Mouse (Mus musculus): Measurements from ENCODE around the gene Plxdc2.

The Plxdc2 gene

DNA sequence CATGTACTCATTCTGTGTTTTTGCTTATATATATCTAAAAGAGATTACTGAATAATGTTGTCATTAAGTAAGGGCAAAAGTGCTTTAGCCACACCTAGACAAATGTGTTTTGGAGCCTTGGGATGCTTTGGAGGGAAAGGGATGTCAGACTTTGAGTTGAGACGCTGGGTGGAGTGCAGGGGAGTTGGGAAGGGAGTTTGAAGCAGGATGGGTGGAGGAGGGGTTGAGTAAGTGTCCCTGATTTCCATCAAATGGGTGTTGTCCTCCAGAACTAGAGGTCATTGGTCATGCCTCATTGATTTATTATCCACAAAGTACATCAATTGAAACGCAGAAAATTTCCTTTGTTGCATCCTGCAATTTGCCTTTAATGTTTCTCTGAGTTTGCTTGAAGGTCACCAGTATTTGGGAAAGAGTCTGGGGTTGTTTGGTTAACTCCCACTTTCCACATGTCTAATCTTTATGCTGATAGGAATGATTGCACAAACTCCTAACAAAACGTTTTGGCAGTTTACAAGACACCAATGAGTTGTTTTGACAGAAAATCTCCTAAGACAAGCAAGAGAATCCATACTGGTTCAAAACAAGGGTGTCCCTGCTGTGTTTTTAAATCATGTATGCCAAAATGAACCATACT is 58.4 kb downstream of the Plxdc2 start:
- DNase-seq (ENCODE audit: low spot score in 2 of 2) = no peak

DNA sequence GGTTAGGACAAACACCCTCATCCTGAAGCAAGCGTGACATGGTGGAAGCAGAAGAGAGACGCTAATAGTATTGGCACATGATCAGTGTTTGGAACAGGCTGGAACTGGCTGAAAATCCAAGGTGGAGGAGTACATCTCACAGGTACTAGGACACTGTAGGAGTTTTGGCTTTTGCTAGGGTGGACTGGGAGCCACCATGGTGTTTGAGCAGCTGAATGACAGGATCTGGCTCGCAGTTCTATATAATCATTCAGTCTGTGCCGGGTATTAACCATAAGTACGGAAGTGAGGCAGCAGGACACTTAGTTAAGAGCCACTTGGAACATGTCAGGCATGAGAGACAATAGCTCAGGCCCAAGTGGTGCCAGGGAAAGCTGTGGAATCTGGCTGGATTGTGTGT is 82.9 kb downstream of the Plxdc2 start:
- DNase-seq (ENCODE audit: low spot score in 2 of 2) = no peak

DNA sequence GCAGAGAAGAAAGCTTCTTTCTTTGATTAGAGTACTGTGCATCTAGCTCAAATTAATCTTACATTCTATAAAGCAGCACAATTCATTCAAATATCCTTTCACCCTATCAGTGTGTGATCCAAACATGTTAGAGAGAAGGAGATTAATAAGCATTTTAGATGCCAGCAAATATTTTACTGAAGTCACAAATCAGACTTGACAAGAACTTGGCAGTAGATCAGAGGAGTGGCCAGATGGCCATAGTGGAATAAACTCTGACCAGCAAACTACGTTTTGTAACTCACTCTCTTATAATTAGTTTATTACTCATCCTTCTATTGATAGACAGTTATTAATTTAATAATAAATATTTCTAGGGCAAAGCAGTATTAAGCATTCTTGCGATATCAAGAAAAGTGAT is 86.5 kb downstream of the Plxdc2 start:
- no peak for DNase-seq (ENCODE audit: low spot score in 2 of 2)

DNA sequence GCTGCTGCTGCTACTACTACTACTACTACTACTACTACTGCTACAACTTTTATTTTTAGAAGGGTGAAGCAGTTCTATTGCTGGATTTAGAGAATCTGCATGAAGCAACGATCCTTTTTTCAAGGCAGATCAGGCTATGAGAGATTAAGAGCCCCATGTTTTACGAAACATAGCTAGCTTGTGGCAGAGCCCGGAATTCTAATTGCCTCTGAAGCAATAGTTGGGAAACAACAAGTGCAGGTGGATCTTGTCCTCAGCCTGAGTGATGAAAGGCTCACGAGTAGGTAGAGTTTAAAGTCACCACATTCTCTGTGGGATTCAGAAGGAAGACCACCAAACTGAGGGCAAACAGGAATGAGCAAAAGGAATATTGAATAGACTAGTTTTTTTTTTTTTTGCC is 91.8 kb downstream of the Plxdc2 start:
- DNase-seq (ENCODE audit: low spot score in 2 of 2) = no peak

DNA sequence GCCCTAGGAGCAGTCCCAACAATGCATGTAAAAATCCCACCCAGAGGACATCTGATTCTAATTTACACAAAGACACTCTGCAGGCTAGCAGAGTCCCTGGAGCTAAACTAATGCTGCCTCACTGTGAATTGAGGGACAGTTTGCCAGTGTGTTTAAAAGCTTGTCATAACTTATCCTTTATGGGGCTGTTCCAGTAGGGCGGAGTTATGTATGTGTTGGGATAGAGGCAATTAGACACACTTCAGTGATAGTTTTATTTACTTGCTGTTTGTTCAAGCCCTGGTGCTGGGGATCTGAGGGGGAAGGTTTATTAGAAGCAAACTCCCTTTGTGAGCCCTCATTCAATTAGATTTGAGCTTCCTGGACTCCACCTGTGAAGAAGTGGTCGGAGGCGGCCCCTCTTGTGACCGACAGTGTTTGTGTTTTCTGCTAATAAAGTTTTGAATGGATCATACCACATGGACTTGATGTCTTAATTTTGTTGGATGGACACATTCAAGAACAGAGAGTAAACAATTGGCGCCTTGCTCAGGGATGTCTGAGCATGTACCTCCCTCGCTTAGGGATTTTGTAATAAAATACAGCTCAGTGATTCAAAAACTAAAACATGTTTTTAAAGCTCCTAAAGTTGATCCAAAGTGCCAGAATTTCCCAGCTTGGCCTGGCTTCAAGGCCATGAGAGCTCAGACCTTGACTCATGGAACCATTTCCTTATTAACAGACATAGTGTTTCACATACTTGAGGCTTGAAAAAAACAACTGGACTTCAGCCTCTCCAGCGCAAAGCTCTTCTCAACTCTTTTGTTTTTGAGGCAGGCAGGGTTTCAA is 94.9 kb downstream of the Plxdc2 start:
- DNase-seq (ENCODE audit: low spot score in 2 of 2) = no peak

DNA sequence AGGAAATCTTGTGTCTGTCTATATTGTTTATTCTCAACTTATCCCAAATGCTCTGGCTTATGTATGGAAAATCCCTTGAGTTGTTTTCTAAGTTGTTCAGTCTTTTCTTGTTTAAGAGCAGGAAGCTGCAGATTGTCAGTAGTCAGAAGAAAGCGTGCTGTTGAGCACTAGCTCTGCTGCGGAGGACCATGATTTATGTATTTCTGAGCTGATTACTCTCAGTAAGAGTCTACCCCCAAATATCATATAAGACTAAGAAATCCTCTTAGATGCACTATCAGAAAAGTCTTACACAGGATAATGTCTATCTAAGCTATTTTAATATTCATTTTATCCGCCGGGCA is 95.5 kb downstream of the Plxdc2 start:
- DNase-seq (ENCODE audit: low spot score in 2 of 2) = no peak

DNA sequence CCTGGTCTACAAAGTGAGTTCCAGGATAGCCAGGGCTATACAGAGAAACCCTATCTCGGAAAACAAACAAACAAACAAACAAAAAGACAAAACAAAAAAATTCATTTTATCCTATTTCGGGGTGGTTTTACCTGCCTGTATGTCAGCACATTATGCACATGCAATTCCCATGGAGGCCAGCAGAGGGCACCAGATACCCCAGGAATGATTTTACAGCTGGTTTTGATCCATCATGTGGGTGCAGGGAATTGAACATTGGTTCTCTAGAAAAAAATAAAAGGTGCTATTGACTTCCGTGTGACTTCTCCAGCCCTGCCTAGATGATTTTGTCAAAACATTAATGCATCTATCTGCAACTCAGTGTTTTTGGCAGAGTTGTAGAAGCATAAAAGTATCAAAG is 96.0 kb downstream of the Plxdc2 start:
- DNase-seq (ENCODE audit: low spot score in 2 of 2) = no peak

DNA sequence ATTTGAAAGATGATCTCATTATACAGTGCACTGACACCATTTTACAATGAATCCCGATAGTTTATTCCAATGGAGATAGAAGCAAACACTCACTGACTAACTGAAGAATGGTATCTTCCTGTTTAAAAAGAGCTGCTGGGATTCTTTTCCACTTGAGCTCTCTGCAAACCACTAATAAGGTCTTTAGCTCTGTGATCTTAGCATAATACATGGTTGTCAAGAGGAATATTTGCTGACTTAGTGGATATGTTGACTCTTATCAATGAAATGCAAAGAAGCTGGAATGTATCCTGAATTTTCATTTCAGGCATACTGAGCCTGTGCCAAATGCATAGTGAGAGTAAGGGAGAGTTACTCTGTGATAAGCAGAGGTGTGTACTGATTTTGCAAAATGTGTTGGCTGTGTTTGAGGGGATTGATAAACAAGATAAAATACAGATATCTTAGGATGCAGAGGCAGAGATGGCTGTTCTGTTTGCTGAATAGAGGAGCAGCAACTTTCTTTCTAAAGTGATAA is 100.2 kb downstream of the Plxdc2 start:
- DNase-seq (ENCODE audit: low spot score in 2 of 2) = no peak

DNA sequence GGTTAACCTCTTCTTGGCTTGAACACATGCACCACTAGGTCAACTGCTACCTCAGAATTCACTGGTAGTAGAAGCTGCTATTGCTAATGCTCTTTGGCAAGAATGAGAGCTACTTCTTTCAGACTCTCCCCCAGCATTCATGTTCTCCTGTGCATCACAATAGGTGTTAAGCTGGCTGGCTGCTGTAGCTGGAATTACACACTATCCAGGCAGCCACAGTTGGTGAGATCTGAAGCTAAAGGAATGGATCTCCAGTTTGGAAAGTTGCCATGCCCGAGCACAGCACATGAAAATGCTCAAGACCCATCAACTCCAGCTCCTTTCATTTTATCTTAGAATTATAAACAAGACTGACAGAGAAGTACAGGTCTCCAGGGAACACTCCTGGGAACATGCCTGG is 103.4 kb downstream of the Plxdc2 start:
- no peak for DNase-seq (ENCODE audit: low spot score in 2 of 2)

DNA sequence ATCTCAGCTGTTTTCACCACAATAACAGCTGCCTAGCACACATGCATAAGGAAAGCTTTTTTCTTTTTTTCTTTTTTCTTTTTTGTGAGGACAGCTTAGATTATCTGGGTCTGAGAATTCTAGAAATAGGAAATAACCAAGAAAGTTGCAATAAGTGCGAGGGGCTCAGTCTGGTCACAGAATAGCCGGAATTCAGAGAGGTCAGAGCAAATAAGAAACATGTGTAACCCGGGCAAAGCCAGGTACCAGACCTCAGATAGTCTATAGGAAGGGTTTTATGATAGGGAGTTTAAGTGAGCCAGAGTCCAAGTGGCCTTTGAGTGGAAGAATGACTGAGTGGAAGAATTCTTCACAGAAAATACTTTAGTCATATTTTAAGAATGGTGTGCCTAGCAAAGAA is 114.0 kb downstream of the Plxdc2 start:
- DNase-seq (ENCODE audit: low spot score in 2 of 2) = no peak

DNA sequence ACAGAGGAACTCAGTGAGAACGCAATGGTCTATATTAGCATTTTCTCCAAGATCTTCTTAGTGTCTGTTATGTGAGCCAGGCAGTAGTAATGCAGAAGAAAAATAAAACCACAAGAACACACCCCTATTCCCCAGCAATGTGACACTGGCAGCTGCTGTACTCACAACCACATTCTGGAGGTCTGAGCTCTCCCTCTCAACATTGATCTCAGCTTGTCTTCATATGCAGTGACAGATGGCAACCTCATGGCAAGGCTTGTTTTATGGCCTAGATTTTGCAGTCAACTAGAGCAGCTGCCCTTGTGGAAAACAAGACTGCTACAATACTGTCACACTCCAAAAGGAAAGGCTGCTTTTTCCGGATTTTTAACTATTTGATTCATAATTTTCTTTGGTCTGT is 127.8 kb downstream of the Plxdc2 start:
- DNase-seq (ENCODE audit: low spot score in 2 of 2) = no peak

DNA sequence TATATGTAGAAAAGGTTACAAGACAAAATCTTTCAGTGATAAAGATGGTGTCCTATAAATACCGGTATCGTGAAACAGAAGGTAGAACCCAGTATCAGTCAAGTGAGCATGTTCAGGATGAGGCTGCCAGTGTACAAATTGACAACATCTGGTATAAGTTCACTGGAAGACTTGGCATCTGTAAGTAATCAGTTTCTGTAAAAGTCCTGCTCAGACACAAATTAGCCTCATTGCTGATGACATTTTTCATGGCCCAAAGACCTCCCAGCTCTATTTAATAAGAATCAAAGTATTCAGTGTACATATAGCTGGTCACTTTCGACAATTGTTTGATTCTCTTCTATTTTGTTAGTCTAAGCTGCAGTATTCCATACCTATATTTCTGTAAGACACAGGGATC is 129.9 kb downstream of the Plxdc2 start:
- no peak for DNase-seq (ENCODE audit: low spot score in 2 of 2)

DNA sequence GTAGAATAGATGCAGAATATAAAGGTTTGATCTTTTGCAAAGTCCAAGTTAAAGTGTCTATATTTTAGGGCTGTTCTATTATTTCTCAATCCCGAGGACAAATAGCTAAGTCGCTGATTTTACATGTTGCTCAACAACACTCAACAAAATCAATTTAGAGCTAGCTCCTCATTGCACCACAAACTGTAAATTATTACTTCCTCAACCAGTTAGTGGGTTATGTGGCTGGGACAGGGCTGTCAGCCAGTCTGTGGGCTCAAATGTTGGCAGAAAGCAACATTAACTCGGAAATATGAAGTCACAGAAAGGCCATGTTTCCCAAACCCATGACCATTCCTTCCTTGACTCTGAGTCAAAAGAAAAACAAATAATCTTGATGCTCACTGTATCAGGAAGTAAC is 135.1 kb downstream of the Plxdc2 start:
- no peak for DNase-seq (ENCODE audit: low spot score in 2 of 2)

DNA sequence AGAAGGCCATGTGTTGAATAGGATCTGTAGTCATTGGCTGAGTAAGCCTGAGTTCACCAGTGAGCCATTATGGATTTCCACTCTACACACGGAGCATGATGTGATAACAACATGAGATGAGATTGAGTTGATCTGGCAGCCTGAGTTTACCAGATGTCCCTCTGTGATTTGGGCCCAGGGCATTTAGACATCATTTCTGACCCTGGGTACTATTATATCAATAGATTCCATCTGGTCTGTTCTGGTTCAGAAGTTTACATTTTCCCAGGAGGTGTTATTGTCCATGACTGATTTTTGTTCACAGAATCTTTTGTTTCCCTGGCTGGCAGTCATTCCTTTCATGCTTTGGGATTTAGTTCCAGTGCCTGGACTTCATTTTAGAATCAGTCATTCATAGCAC is 146.7 kb downstream of the Plxdc2 start:
- DNase-seq (ENCODE audit: low spot score in 2 of 2) = no peak

DNA sequence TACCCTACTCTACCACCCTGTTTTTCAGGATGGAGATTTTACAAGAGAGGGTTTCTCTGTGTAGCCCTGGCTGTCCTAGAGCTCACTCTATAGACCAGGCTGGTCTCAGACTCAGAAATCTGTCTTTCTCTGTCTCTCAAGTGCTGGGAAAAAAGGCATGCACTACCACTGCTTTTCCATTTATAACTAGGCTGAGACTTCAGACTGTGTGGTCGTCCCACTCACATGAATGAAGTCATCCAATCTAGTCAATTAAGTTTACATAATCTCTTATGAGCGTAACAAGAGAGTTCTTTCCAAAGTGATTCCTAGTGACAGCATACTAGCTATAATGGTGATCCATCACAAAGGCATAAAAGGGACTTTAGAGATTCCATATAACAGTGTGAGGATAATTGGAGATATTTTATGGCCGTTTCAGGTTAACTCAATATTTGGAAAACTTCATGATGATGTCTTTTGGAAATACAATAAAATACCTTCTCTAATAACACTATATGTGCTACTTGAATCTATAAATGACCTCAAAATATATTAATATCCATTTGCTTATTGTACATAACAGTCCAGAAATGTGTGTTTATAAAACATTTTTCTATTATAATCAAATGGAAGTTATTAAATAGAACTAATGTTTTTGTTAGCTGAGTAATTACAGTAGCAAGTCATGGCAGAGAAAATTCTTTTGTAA is 151.6 kb downstream of the Plxdc2 start:
- no peak for DNase-seq (ENCODE audit: low spot score in 2 of 2)

DNA sequence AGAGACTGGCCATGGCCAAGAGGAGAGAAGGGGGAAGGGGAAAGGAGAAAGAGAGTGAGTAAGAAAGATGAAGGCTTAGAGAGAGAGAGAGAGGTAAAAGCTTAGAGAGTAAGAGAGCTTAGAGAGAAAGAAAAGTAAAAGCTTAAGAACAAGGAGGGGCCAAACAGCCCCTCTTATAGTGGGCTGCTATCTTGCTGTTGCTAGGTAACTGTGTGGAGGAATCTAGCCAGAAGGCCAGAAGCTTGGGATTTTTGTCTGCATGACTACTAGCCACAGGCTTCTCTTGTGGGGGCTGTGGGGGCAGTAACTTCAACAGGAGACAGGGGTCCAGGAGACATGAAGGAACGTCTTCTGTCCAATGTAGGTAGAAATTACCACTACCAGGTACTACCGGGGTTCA is 162.0 kb downstream of the Plxdc2 start:
- DNase-seq (ENCODE audit: low spot score in 2 of 2) = no peak

DNA sequence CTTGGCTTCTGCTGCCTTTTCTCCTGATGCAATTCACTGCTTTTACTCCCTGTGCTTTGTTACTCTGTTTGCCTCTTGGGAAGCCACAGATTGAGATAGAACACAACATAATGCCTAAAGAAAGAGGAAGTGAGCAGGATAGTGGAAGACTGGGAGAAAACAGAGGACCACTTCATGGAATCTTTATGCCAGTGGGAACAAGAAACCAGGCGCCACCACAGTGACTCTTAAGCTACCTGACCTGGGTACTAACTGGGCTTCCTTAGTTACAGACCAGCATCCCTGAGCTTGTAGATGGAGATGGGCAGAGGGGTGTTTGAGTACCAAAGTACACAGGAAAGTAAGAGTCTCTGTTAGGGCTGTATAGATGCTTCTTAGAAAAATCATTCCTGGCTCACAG is 167.3 kb downstream of the Plxdc2 start:
- no peak for DNase-seq (ENCODE audit: low spot score in 2 of 2)

DNA sequence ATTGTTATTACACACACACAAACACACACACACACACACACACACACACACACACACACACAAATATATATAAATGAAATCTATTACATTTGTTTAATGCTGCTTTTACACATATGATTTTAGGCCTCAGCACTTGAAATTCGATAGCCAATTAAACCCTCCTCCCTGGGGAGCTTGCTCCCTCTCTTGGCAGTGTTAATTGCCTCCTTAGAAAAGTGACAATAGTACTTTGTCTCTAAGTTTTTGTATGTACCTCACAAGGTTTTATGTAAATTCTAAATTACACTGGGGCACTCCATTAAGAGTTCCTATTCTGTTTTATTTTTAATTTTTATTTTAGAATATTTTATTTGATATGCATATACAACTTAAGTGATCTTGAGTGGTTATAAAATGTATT is 176.1 kb downstream of the Plxdc2 start:
- DNase-seq (ENCODE audit: low spot score in 2 of 2) = no peak

DNA sequence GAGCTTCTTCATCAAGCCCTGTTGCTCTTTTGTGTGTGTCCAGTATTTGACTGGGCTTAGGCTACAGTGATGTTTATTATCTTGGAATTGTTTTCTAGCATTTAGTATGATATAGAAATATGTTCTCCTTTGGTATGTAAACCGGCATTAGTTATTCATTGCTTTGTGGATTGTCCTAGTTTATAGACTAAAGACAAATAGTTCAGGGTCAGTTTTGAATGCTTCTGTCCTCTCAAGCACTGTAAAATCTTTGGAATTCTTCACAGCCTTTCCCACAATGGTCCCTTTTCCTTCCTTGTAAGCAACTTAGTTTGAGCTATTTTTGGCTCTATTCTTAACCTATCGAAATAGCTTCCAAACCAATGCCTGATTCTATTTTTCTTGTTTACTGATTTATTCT is 178.5 kb downstream of the Plxdc2 start:
- no peak for DNase-seq (ENCODE audit: low spot score in 2 of 2)

DNA sequence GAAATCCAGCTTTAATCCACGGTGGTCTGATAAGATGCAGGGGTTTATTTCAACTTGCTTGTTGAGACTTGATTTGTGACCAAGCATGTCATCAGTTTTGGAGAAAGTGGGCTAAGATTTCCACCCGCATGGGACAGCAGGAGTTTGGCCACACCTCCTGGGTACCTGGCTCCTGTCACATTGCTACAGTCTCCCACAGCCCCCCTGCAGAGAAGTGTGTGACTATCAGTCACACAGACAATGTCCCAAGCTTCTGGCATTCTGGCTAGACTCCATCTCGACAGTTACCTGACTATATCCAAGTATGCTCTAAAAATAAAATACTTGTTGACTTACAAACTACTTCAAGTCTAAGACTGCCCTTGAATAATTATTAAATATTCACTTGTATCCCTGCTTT is 185.1 kb downstream of the Plxdc2 start:
- DNase-seq (ENCODE audit: low spot score in 2 of 2) = no peak

DNA sequence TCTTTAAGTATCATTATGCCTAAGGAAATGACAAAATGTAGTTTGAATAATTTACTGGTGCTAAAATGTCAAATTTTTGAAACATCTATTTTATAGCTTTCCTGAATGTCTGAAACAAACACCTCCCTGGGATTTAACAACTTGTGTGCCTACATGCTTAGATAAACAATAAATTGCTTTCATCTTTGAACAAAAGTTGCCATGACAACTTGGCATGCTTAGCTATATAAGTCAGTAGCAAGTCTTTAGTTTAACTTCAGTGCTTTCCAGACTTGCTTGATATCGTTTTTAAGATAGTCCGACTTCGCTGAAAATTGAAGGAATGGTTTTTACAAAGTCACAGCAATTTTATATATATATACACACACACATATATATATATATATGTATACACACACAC is 189.1 kb downstream of the Plxdc2 start:
- DNase-seq (ENCODE audit: low spot score in 2 of 2) = no peak

DNA sequence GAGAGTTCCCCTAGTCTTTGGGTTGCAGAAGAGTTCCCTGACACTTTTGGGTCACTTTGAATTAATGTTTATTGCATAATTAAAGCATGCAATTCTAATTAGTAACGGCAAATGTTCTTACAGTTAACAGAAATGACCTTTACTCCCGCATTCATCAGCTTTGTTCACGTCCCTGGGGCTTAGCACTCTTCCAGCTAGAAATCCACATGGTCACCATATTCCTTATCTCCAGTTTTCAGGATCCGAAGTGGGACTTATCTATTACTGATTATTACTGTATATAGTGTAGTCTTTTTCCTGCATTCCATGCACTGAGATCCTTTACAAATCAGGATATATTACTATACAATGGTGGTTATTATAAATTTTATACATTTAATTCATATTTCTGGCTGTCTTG is 203.2 kb downstream of the Plxdc2 start:
- DNase-seq (ENCODE audit: low spot score in 2 of 2) = no peak

DNA sequence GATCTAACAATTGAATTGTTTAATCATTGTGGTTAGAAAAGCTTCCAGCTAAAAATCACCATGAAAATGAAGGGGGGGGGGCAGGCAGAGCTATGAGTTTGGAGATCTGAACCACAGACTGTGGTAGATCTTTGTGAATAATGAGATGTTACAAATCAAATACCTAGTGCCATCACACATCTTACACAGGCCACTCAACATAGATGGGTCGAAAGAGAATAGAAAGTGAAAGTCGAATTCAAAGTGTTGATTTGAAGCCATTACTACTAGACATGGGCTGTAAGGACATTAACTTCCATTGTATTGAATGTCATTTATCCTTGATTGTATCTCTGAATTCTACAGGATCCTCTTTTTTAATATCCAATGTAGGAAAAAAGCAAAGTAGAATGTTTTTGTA is 212.2 kb downstream of the Plxdc2 start:
- no peak for DNase-seq (ENCODE audit: low spot score in 2 of 2)
